Mouse (Mus musculus) forebrain, embryonic 14.5 days (tissue): ENCODE measurements around the gene Greb1. TPM values are rescaled to one million over a fixed set of nuclear protein-coding genes. Genes with fewer than 3 reads are reported as not detected.

Experiments
- ATAC-seq: fragments of 200-750 bp; cut with Nextera tagmentation; 2 replicates; pipeline ENCODE4 v1.8.0; 2017; ENCODE audit warnings: mild to moderate bottlenecking, moderate library complexity
- DNase-seq: peaks from one replicate; pipeline ENCODE4 v3.0.0-alpha.2; 2015; ENCODE audit warnings: low spot score
- H3K27ac ChIP-seq: fragments of 300-500 bp; sonication (generic); 2 replicates; pipeline ENCODE4 v1.5.1; 2014; ENCODE audit warnings: low read depth, mild to moderate bottlenecking, control low read depth, low read length, moderate library complexity
- H3K27me3 ChIP-seq: fragments of 300-500 bp; sonication (generic); replicated peaks from 2 replicates; pipeline ENCODE4 v1.6.1; 2014; ENCODE audit warnings: low read length, control low read depth, mixed read lengths; ENCODE audit not compliant: control insufficient read depth, insufficient read depth
- H3K36me3 ChIP-seq: fragments of 300-500 bp; sonication (generic); 2 replicates; pipeline ENCODE4 v1.6.1; 2014; ENCODE audit warnings: low read length, control low read depth; ENCODE audit not compliant: control insufficient read depth, insufficient read depth
- H3K4me1 ChIP-seq: fragments of 300-500 bp; sonication (generic); 2 replicates; pipeline ENCODE4 v1.6.1; 2014; ENCODE audit warnings: antibody characterized with exemption, low read length, control low read depth; ENCODE audit not compliant: control insufficient read depth, insufficient read depth
- H3K4me2 ChIP-seq: fragments of 300-500 bp; sonication (generic); 2 replicates; pipeline ENCODE4 v1.6.1; 2014; ENCODE audit warnings: mild to moderate bottlenecking, control low read depth, low read length
- H3K4me3 ChIP-seq: fragments of 300-500 bp; sonication (generic); 2 replicates; pipeline ENCODE4 v1.5.1; 2014; ENCODE audit warnings: low read depth, low read length, control low read depth
- H3K9ac ChIP-seq: fragments of 300-500 bp; sonication (generic); 2 replicates; pipeline ENCODE4 v1.6.1; 2014; ENCODE audit warnings: mild to moderate bottlenecking, low read length, control low read depth, moderate library complexity
- H3K9me3 ChIP-seq: fragments of 300-500 bp; sonication (generic); replicated peaks from 2 replicates; pipeline ENCODE4 v1.6.1; 2016; ENCODE audit warnings: low read length, control low read depth, mixed read lengths; ENCODE audit not compliant: control insufficient read depth
- WGBS: fragments of 180-500 bp; shearing (Covaris S2); extraction: QIAGEN DNeasy Blood & Tissue Kit; methylation state at CpG from one replicate; pipeline ENCODE4 v1.1.7; 2014; 5-methylcytosine and 5-hydroxymethylcytosine counted together
- polyA plus RNA-seq: library from polyadenylated mRNA; unstranded; fragments of >200 nt; fragmentation: Nextera tagmentation; extraction: Ambion mirVana; gene quantifications from 2 replicates; pipeline ENCODE4 v1.2.1, GENCODE M21; 2014

The Greb1 gene
- polyA plus RNA-seq, 1 experiment from 2014 or later: 0.17 TPM

DNA sequence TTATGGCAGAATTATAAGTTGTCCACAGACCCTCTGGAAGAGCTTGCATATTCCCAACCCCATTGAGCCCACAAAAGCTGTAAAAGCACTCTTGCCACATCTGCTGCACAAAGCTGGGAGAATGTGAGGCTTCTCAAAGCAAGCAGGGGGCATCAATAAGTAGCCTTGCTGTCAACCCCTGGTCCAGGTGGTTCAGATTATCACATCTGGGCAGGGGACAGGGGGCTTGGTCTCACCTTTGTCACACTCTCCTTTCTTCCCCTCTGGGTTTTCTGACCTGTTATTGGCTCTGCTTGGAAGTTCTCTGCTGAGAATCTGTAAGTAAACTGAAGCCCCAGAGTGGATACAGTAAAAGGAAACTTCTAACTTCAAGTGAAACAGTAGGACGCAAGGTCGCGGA lies 1.8 kb downstream of the Greb1 start:
- H3K4me2 ChIP-seq: no peak overlapping the region
- WGBS: 64% methylated on average over 3 of the region's 3 CpGs
- no peak for DNase-seq

GRCm38 (mm10) chr12:16795781-16796180 lies 4.9 kb downstream of the Greb1 start:
- Histone ChIP-seq H3K4me2 (no peak overlapping the region), H3K9ac (no peak overlapping the region), H3K4me1 (no peaks in the 10 kb centered on the region), H3K4me3 (no peak overlapping the region), H3K27ac (no peak overlapping the region), H3K27me3 (peaks cover 6% of the 10 kb centered on the region; the same call in 1 of the 2 replicates), H3K9me3 (no peaks in the 10 kb centered on the region), H3K36me3 (no peaks in the 10 kb centered on the region)
- WGBS: 87% methylated on average over 3 of the region's 3 CpGs
- DNase-seq (no peak), ATAC-seq (no peak)

More for the DNA sequence above, 1.8 kb downstream of the Greb1 start:
- no peak for ATAC-seq
- H3K27me3 ChIP-seq: peaks cover 8% of the 10 kb centered on the region; the same call in 1 of the 2 replicates
- no peak overlapping the region for H3K27ac ChIP-seq
- no peak overlapping the region for H3K4me3 ChIP-seq
- H3K36me3 ChIP-seq: no peaks in the 10 kb centered on the region
- H3K9ac ChIP-seq: no peak overlapping the region
- peaks cover 3% of the 10 kb centered on the region; the same call in 1 of the 2 replicates for H3K4me1 ChIP-seq
- no peaks in the 10 kb centered on the region for H3K9me3 ChIP-seq

DNA sequence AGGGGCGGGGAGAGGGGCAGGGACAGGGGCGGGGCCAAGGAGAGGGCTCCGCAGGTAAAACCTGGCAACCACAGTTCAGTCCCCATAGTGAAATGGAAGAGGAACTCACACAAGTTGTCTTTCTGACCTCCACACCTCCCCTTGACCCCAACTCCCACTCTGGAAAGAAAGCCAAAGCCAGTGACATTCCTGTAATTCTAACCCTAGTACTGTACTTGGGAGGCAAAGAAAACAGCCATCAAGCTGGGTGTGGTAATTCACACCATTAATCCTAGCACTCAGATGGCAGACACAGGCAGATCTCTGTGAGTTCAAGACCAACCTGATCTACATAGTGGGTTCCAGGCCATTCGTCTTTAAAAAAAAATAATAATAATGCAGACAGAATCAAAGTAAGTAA lies 7.3 kb downstream of the Greb1 start:
- ATAC-seq (no peak), DNase-seq (no peak)
- Histone ChIP-seq H3K9me3 (no peaks in the 10 kb centered on the region), H3K4me2 (no peak overlapping the region), H3K27ac (no peak overlapping the region), H3K9ac (no peak overlapping the region), H3K27me3 (no peaks in the 10 kb centered on the region), H3K4me1 (no peaks in the 10 kb centered on the region), H3K4me3 (no peak overlapping the region), H3K36me3 (no peaks in the 10 kb centered on the region)
- 88% methylated on average over 4 of the region's 4 CpGs for WGBS

DNA sequence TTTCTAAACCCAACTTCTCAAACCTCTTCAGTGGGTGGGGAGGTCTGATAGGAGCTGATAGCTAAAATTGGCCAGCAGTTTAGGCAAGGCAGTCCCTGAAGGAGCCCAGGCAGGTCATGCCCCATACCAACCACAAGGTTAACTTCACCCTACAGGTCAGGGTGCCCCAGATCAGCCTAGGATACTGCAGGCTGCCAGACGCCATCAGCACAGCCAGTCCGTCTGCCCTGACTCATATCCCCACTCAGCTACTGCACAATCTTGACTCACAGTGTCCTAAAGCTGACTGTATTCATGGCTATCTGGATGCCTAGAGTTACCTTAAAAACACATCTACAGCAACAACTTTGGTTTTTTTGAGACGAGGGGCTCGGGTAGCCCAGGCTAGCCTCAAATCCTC lies 10.2 kb downstream of the Greb1 start:
- no peaks in the 10 kb centered on the region for H3K9me3 ChIP-seq
- WGBS: 54% methylated on average over 4 of the region's 4 CpGs
- DNase-seq: no peak
- H3K36me3 ChIP-seq: no peaks in the 10 kb centered on the region
- no peak overlapping the region for H3K27ac ChIP-seq
- no peaks in the 10 kb centered on the region for H3K4me1 ChIP-seq
- H3K27me3 ChIP-seq: no peaks in the 10 kb centered on the region
- no peak for ATAC-seq
- no peak overlapping the region for H3K4me2 ChIP-seq
- no peak overlapping the region for H3K4me3 ChIP-seq
- H3K9ac ChIP-seq: no peak overlapping the region

DNA sequence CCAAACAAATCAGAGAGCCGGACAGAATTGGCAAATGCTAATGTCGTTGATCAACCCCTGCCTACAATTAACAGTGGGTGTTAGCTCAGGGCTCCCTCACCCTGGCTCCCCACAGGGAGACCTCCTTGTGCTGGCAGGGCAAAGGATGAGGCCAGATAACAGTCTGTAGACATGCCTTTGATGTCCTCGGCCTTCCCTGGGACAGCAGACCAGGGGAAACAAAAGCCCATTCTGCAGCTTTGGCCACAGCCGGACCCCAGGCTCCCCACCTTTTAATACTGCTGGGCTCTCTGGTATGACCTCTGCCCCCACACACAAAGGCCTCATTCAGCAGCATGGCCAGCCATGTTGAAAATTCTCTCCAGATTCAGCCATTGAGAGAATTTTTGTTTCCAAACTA lies 10.9 kb downstream of the Greb1 start:
- DNase-seq (no peak), ATAC-seq (peak; percentile 50; the same call in 1 of the 2 replicates)
- Histone ChIP-seq H3K9ac (no peak overlapping the region), H3K27me3 (no peaks in the 10 kb centered on the region), H3K4me2 (no peak overlapping the region), H3K4me3 (no peak overlapping the region), H3K9me3 (no peaks in the 10 kb centered on the region), H3K4me1 (no peaks in the 10 kb centered on the region), H3K27ac (no peak overlapping the region), H3K36me3 (no peaks in the 10 kb centered on the region)
- 7% methylated on average over 4 of the region's 4 CpGs for WGBS

DNA sequence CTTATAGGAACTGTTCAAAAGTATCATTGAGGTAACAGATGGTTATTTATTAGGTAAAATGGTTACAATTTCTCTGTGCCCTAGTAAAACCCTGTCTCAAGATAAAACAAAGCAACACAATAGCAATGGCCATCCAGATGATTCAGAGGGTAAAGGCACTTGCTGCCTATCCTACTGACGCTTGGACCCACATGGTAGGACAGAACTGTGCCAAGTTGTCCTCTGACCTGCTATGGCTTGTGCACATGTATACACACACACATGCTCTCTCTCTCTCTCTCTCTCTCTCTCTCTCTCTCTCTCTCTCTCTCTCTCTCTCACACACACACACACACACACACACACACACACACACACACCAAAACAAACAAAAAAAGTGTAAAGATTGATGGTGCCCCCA lies 11.5 kb downstream of the Greb1 start:
- ATAC-seq: no peak
- Histone ChIP-seq H3K4me3 (no peak overlapping the region), H3K36me3 (no peaks in the 10 kb centered on the region), H3K27ac (no peak overlapping the region), H3K4me1 (no peaks in the 10 kb centered on the region), H3K4me2 (no peak overlapping the region), H3K27me3 (no peaks in the 10 kb centered on the region), H3K9ac (no peak overlapping the region), H3K9me3 (no peaks in the 10 kb centered on the region)
- no peak for DNase-seq
- 21% methylated on average over 1 of the region's 1 CpGs for WGBS

GRCm38 (mm10) chr12:16788600-16788999 lies 12.1 kb downstream of the Greb1 start:
- Histone ChIP-seq H3K27me3 (no peaks in the 10 kb centered on the region), H3K27ac (no peak overlapping the region), H3K9me3 (no peaks in the 10 kb centered on the region), H3K4me1 (no peaks in the 10 kb centered on the region), H3K4me2 (no peak overlapping the region), H3K9ac (no peak overlapping the region), H3K4me3 (no peak overlapping the region), H3K36me3 (no peaks in the 10 kb centered on the region)
- 51% methylated on average over 2 of the region's 2 CpGs for WGBS
- ATAC-seq (no peak), DNase-seq (no peak)

- Histone ChIP-seq H3K36me3 (no peaks in the 10 kb centered on the region), H3K4me1 (no peaks in the 10 kb centered on the region), H3K27me3 (no peaks in the 10 kb centered on the region), H3K4me2 (no peak overlapping the region), H3K9me3 (no peaks in the 10 kb centered on the region), H3K9ac (no peak overlapping the region), H3K4me3 (no peak overlapping the region), H3K27ac (no peak overlapping the region)
- DNase-seq (no peak), ATAC-seq (no peak)
- WGBS: 87% methylated on average over 14 of the region's 14 CpGs
Measured at GRCm38 (mm10) chr12:16781034-16781746, 19.5 kb downstream of the Greb1 start.

DNA sequence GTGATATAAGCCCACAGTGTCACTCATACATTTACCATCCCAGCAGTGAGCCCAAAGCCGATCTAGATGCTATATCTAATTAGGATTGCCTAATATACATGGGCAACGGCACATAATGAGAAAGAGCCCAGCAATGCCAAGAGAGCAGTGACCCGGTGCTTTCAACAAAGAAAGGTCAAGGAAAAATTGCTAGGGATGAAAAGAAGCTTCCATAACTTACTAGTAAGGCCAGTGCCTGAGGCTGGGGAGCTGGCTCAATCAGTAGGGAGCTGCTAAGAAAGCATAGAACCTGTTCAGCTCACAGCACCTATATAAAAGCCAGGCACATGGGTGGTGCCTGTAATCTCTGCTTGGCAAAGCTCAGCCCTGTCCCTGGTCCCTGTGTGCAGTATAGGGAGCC lies 20.4 kb downstream of the Greb1 start:
- ATAC-seq (no peak), DNase-seq (no peak)
- no peak overlapping the region for H3K4me2 ChIP-seq
- WGBS: 56% methylated on average over 3 of the region's 3 CpGs
- H3K36me3 ChIP-seq: no peaks in the 10 kb centered on the region
- no peaks in the 10 kb centered on the region for H3K9me3 ChIP-seq
- H3K27ac ChIP-seq: no peak overlapping the region
- no peak overlapping the region for H3K9ac ChIP-seq
- H3K4me3 ChIP-seq: no peak overlapping the region
- no peaks in the 10 kb centered on the region for H3K4me1 ChIP-seq
- H3K27me3 ChIP-seq: no peaks in the 10 kb centered on the region
